Mouse (Mus musculus) embryonic facial prominence, embryonic 13.5 days (tissue): ENCODE data around the gene Gm37240. TPM values are rescaled to one million over a fixed set of nuclear protein-coding genes. Genes with fewer than 3 reads are reported as not detected.

Source experiments
- ATAC-seq: fragments of 200-750 bp; cut with Nextera tagmentation; 2 replicates; pipeline ENCODE4 v1.8.0; 2017; ENCODE audit warnings: low read depth; ENCODE audit not compliant: insufficient number of reproducible peaks, insufficient read depth, low FRiP score, low TSS enrichment
- H3K27ac ChIP-seq: fragments of 300-500 bp; sonication (generic); 2 replicates; pipeline ENCODE4 v1.5.1; 2015; ENCODE audit warnings: moderate library complexity, mild to moderate bottlenecking, inconsistent platforms
- H3K27me3 ChIP-seq: fragments of 300-500 bp; sonication (generic); 2 replicates; pipeline ENCODE4 v1.6.1; 2015; ENCODE audit warnings: mild to moderate bottlenecking, inconsistent platforms
- H3K36me3 ChIP-seq: fragments of 300-500 bp; sonication (generic); 2 replicates; pipeline ENCODE4 v1.6.1; 2015; ENCODE audit warnings: mild to moderate bottlenecking, inconsistent platforms
- H3K4me1 ChIP-seq: fragments of 300-500 bp; sonication (generic); 2 replicates; pipeline ENCODE4 v1.6.1; 2015; ENCODE audit warnings: inconsistent platforms
- H3K4me2 ChIP-seq: fragments of 300-500 bp; sonication (generic); 2 replicates; pipeline ENCODE4 v1.6.1; 2015; ENCODE audit warnings: moderate library complexity, mild to moderate bottlenecking, inconsistent platforms
- H3K4me3 ChIP-seq: fragments of 300-500 bp; sonication (generic); 2 replicates; pipeline ENCODE4 v1.5.1; 2015; ENCODE audit warnings: mild to moderate bottlenecking, inconsistent platforms
- H3K9ac ChIP-seq: fragments of 300-500 bp; sonication (generic); 2 replicates; pipeline ENCODE4 v1.6.1; 2015; ENCODE audit warnings: mild to moderate bottlenecking, inconsistent platforms
- H3K9me3 ChIP-seq: fragments of 300-500 bp; sonication (generic); 2 replicates; pipeline ENCODE4 v1.6.1; 2016; ENCODE audit warnings: inconsistent platforms
- WGBS: fragments of 180-500 bp; shearing (Covaris S2); methylation state at CpG from one replicate; pipeline ENCODE4 v1.1.7; 2015; ENCODE audit warnings: mixed read lengths; 5-methylcytosine and 5-hydroxymethylcytosine counted together
- polyA plus RNA-seq: library from polyadenylated mRNA; unstranded; fragments of >200 nt; fragmentation: Nextera tagmentation; extraction: Ambion mirVana; gene quantifications from 2 replicates; pipeline ENCODE4 v1.2.1, GENCODE M21; 2015

Gm37240 gene
- polyA plus RNA-seq, 1 experiment from 2014 or later, result 6.3 TPM

DNA sequence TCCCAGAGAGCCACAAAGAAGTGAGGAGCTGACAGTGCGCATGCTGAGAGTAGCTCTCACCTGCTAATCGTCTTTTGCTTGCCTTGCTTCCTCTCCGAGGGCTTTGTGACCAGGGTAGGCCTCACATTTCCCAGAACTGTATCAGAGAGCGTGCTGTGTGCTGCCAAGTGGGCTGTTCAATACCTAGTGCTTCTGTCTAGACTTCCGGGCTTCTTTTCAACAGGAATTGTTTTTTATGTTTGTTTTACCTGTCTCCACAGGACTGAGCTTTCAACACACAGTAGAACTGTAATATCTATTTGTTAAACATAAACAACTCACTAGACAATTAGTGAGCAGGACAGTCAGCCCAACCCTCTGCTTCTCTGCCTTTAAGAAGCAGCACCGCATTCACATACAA is 42.0 kb downstream of the Gm37240 start:
- WGBS, result 83% methylated on average over 6 of the region's 6 CpGs
- no peak overlapping the region for H3K4me2 ChIP-seq

DNA sequence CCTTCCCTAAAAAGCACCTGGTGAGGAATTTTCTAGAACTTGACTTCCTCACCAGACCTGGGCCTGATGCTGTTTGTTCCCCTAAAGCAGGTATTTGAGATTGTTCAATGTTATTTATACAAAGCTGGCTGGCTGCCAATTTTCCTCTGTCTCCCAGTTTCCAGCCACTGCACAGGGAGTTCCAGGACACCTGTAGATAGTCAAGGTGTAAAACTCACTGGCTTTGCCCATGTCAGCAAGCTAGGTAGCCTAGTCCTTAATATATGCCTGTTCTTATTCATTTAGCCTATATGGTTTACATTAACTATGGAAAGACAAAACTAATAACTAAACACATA is 44.5 kb downstream of the Gm37240 start:
- Histone ChIP-seq H3K9ac (no peak overlapping the region), H3K4me2 (no peak overlapping the region), H3K9me3 (no peaks in the 10 kb centered on the region), H3K4me3 (no peak overlapping the region), H3K27me3 (no peaks in the 10 kb centered on the region), H3K4me1 (peaks cover 19% of the 10 kb centered on the region), H3K27ac (peak overlapping the region; percentile 84), H3K36me3 (no peaks in the 10 kb centered on the region)
- no peak for ATAC-seq

More for the DNA sequence above, 42.0 kb downstream of the Gm37240 start:
- Histone ChIP-seq H3K9me3 (no peaks in the 10 kb centered on the region), H3K27me3 (no peaks in the 10 kb centered on the region), H3K27ac (no peak overlapping the region), H3K4me3 (no peak overlapping the region), H3K9ac (no peak overlapping the region), H3K4me1 (peaks cover 16% of the 10 kb centered on the region), H3K36me3 (no peaks in the 10 kb centered on the region)
- ATAC-seq, result no peak

DNA sequence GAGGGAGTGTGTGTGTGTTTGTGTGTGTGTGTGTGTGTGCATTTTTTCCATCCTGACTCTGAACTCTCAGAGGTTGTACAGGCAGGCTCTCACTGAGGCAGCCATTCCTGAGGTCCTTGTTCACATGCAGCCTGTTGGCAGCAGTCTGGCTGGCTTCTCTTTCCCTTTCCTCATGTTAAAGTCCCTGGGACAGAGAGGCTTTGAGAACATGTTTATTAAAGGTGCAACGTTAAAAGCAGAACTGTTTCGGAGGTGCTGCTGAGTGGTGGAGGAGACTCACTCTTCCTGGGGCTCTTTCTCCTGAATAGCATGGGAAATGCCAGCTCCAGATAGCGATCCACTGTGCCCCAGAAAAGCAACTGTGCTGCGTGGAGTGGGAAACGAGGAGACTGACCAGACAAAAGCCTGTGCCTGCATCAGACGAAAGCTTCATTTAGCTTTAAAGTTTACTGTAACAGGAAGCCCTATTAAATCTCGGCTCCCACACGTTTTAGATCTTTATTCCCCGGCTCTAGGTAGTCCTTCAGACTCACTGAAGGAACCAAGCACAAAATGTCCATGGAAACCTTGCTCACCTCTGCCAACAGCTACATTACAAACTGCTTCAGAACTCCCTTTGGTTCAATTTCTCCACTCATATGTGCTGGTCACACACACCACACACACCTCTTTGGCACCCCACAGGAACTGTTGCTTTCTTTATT is 45.0 kb downstream of the Gm37240 start:
- Histone ChIP-seq H3K27me3 (no peaks in the 10 kb centered on the region), H3K36me3 (no peaks in the 10 kb centered on the region), H3K4me3 (no peak overlapping the region), H3K9me3 (no peaks in the 10 kb centered on the region), H3K9ac (0 out of 2 replicates have a peak overlapping the region, but pooled peaks have one; percentile 2), H3K4me1 (peaks cover 22% of the 10 kb centered on the region), H3K4me2 (peak overlapping the region; percentile 26), H3K27ac (peak overlapping the region; percentile 84)
- 35% methylated on average over 9 of the region's 9 CpGs for WGBS
- no peak for ATAC-seq

DNA sequence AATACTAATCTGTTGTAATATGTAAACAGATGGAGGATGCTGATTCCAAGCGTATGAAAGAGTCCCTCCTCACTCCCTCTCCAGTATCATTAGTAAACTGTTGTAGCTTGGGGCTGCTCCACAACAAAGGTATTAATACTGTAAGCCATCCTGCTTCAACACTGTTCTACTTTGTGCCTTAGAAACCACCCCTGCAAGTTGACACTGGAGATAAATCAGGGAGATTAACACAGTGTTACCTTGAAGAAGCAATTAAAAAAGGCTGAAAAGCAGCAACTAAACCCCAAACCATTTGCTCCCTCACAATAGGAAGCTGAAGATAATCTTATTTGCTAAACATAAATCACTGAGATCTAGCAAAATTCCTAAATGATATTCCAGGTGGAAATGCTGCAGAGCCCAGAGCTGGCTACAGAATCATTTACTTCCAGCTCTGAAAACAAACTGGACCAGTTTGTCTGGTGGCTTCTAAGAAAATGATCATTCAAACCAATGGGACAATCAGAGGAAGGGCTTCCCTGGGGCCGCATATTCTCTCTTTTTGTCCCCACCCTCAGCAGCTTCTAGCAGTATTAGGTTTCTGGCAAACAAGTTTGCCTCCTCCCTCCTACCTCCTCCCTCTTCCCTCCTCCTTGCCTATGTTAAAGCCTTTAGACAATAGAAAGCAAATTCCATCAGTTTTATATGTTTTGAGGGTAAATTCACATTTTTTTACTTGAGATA is 45.7 kb downstream of the Gm37240 start:
- 24% methylated on average over 2 of the region's 2 CpGs for WGBS
- Histone ChIP-seq H3K4me2 (peak overlapping the region; percentile 26; the same call in 1 of the 2 replicates), H3K4me3 (no peak overlapping the region), H3K27me3 (no peaks in the 10 kb centered on the region), H3K4me1 (peaks cover 22% of the 10 kb centered on the region), H3K36me3 (no peaks in the 10 kb centered on the region), H3K27ac (peak overlapping the region; percentile 84), H3K9me3 (no peaks in the 10 kb centered on the region), H3K9ac (no peak overlapping the region)
- 0 out of 2 replicates have a peak, but pooled peaks have one; percentile 59 for ATAC-seq

DNA sequence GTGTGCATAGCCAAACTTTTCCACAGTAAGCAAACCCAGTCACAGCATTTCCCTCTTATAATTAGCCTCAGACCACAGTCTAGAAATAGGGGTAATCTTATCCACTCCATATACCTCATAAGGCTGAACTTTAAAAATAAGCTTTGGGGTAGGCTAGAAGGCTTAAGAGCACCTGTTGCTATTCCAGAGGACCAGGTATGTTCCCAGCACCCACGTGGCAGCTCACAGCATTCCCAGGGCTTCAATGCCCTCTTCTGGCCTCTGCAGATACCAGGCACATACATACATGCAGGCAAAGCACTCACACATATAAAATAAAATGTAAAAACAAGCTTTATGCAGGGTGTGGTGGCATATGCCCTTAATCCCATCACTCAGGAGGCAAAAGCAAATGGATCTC is 53.7 kb downstream of the Gm37240 start:
- WGBS, result 79% methylated on average over 1 of the region's 1 CpGs
- no peaks in the 10 kb centered on the region for H3K36me3 ChIP-seq

DNA sequence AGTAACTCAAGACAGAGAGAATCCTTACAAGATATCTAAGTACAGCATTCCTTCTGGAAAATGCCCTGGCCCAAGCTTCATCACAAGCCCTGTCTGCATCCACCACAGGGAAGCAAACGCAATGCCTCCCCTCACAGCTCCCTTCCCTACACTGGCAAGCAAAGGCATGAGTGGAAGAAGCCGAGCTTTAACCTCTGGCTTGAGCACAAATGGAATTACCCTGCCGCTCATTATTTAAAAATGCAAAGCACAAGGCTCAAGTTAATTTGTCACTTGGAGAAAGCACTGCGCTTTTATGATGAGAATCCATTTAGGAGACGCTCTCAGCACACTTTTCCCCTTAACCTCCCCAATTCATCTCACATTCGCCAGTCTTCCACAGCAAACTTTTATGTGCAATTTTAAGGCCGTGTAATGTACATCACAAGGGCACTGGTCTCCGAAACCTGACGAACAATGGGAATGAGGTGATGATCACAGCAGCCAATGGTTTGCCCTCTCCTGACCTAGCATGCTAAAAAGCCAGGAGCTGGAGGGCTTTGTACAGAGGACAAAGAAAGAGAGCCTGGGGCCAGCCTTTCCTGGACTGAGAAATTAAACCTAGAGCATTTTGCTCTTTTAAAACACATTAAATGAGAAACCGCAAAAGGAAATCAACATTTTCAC is 54.7 kb downstream of the Gm37240 start:
- H3K9ac ChIP-seq, result no peak overlapping the region
- WGBS, result 77% methylated on average over 10 of the region's 10 CpGs
- peaks cover under 1% of the 10 kb centered on the region; the same call in 1 of the 2 replicates for H3K4me1 ChIP-seq
- H3K9me3 ChIP-seq, result no peaks in the 10 kb centered on the region
- H3K36me3 ChIP-seq, result no peaks in the 10 kb centered on the region
- no peak overlapping the region for H3K4me3 ChIP-seq
- H3K27ac ChIP-seq, result no peak overlapping the region
- no peak for ATAC-seq
- H3K27me3 ChIP-seq, result no peaks in the 10 kb centered on the region
- H3K4me2 ChIP-seq, result no peak overlapping the region

More for the DNA sequence above, 53.7 kb downstream of the Gm37240 start:
- H3K4me3 ChIP-seq, result no peak overlapping the region
- peaks cover 6% of the 10 kb centered on the region; the same call in 1 of the 2 replicates for H3K4me1 ChIP-seq
- ATAC-seq, result no peak
- no peaks in the 10 kb centered on the region for H3K27me3 ChIP-seq
- H3K9me3 ChIP-seq, result no peaks in the 10 kb centered on the region
- no peak overlapping the region for H3K4me2 ChIP-seq
- H3K9ac ChIP-seq, result no peak overlapping the region
- no peak overlapping the region for H3K27ac ChIP-seq

DNA sequence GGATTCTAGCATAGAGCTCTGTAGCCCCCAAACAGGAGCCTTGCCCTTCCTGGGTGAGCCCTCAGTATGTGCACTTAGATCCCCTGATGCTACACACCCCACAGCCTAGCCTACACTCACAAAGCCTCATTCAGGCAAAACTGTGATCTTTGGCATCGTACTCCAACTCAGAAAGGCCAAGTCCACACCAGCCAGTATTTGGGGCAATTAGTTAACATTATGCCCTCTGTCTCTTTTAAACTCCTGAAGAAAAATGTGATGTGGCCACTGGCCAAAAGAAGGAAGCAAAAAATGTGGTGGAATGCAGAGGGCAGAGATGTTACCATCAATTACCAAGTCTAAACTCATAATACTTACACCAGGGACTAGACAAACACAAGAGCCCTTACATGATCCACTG is 55.5 kb downstream of the Gm37240 start:
- no peak for ATAC-seq
- H3K4me3 ChIP-seq, result no peak overlapping the region
- WGBS, result 80% methylated on average over 1 of the region's 1 CpGs
- H3K4me1 ChIP-seq, result no peaks in the 10 kb centered on the region
- H3K9ac ChIP-seq, result no peak overlapping the region
- no peaks in the 10 kb centered on the region for H3K36me3 ChIP-seq
- H3K4me2 ChIP-seq, result no peak overlapping the region
- no peaks in the 10 kb centered on the region for H3K9me3 ChIP-seq
- H3K27ac ChIP-seq, result no peak overlapping the region
- no peaks in the 10 kb centered on the region for H3K27me3 ChIP-seq

DNA sequence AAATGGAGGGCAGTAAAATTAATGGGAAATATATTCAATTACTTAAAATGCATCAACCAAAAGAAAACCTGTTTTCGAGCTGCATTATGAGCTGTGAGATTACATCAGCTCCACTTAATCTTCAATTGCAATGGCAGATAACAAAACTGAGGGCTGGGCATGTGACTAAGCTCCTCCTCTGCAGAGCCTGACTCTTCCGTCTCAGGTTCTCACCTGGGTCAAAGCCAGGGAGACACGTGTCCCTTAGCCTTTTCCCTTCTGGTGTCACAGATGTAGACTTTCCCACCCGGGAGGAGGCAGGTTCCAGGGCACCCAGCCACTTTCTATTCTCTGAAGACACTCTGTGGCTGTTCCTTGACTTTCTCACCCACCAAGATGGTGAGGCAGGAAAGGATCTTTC is 58.3 kb downstream of the Gm37240 start:
- no peak for ATAC-seq
- no peak overlapping the region for H3K4me2 ChIP-seq
- H3K36me3 ChIP-seq, result no peaks in the 10 kb centered on the region
- no peak overlapping the region for H3K9ac ChIP-seq
- no peaks in the 10 kb centered on the region for H3K4me1 ChIP-seq
- H3K27ac ChIP-seq, result no peak overlapping the region
- WGBS, result 57% methylated on average over 4 of the region's 4 CpGs
- H3K4me3 ChIP-seq, result no peak overlapping the region
- no peaks in the 10 kb centered on the region for H3K9me3 ChIP-seq
- H3K27me3 ChIP-seq, result no peaks in the 10 kb centered on the region

DNA sequence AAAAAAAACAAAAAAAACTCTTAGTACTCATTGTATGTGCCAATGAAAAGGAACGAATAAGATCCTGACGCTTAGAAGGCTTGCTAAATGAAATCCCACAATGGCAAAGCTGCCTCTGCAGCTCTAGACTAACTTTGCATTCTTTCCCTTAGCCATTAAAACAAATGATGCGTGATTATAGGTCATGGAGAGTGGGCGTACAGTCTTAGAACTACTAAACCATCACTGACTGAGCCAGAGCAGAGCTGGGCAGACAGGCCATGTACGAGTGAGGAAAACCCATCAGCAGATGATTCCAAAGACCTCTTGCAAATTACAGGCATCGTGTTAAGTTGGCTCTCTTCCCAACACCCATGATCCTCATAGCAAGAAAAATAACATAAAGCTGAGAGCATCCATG is 59.5 kb downstream of the Gm37240 start:
- H3K9me3 ChIP-seq, result no peaks in the 10 kb centered on the region
- ATAC-seq, result no peak
- H3K36me3 ChIP-seq, result no peaks in the 10 kb centered on the region
- no peak overlapping the region for H3K4me2 ChIP-seq
- no peak overlapping the region for H3K4me3 ChIP-seq
- no peak overlapping the region for H3K9ac ChIP-seq
- H3K27ac ChIP-seq, result no peak overlapping the region
- 77% methylated on average over 6 of the region's 6 CpGs for WGBS
- no peaks in the 10 kb centered on the region for H3K4me1 ChIP-seq
- H3K27me3 ChIP-seq, result no peaks in the 10 kb centered on the region

DNA sequence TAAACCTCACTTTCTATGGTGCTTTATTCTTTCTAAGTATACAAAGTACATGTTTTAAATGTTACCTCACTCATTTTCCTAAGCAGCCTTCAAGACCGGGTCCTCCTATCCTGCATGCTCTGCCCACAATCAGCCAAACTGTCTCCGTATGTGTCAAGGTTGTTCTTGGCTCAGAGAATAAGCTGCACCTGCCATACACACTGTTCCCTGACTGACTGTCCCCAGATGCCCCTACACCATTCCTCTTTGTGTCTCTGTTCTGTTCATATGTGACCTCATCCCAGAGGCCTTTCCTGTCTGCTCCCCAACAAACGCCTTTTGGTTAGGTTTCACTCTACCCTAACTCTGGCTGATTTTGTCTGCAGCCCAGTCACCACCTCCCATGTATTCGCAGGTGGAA is 60.0 kb downstream of the Gm37240 start:
- H3K4me1 ChIP-seq, result no peaks in the 10 kb centered on the region
- H3K27ac ChIP-seq, result no peak overlapping the region
- no peaks in the 10 kb centered on the region for H3K9me3 ChIP-seq
- no peak overlapping the region for H3K9ac ChIP-seq
- H3K36me3 ChIP-seq, result no peaks in the 10 kb centered on the region
- ATAC-seq, result no peak
- H3K27me3 ChIP-seq, result no peaks in the 10 kb centered on the region
- 75% methylated on average over 4 of the region's 4 CpGs for WGBS
- H3K4me3 ChIP-seq, result no peak overlapping the region
- H3K4me2 ChIP-seq, result no peak overlapping the region

DNA sequence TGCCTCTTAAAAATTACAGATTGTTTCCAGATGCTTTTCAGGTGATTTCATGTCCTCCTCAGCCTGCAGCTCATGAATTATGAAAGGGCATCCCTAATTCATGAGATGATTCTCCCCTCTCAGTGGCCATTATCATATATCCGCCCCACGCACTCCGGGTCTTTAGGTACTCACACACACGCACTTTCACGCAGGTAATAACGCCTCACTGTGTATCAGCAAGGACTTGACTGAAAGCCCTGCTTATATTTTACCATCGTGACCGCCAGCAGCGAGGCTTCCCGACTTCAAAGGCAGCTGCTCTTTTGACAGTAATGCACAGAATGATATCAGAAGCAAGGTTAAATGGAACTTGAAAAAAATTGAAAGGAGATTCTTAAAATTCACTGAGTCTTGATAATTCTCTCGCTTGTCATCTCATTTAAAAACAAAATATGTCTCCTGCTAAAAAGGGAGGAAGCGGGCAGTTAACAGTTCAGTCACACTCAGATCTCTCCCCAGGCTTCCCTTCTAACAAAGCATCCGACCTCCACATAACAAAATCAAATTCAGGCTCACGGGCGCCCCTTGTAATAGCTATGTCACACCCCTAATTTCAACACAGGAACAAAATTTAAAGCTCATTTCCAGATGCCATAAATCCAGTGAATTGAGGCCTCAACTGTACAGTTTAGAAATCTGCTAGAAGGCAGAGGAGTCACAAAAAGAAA is 66.3 kb downstream of the Gm37240 start:
- H3K9ac ChIP-seq, result no peak overlapping the region
- H3K4me2 ChIP-seq, result no peak overlapping the region
- WGBS, result 62% methylated on average over 15 of the region's 15 CpGs
- H3K36me3 ChIP-seq, result no peaks in the 10 kb centered on the region
- H3K4me3 ChIP-seq, result no peak overlapping the region
- H3K27me3 ChIP-seq, result no peaks in the 10 kb centered on the region
- H3K9me3 ChIP-seq, result no peaks in the 10 kb centered on the region
- no peak for ATAC-seq
- no peak overlapping the region for H3K27ac ChIP-seq
- no peaks in the 10 kb centered on the region for H3K4me1 ChIP-seq
